Mouse (Mus musculus) kidney, postnatal 0 days (tissue): Measurements from ENCODE around the gene Syf2. TPM values are rescaled to one million over a fixed set of nuclear protein-coding genes. Genes with fewer than 3 reads are reported as not detected.
A peak's percentile ranks its signal among the peaks of the same experiment; 100 is the strongest.

Source experiments
- ATAC-seq: fragments of 200-750 bp; cut with Nextera tagmentation; replicated peaks from 2 replicates; pipeline ENCODE4 v1.8.0; 2017; ENCODE audit warnings: low read depth, moderate number of reproducible peaks, moderate TSS enrichment, moderate library complexity; ENCODE audit not compliant: low FRiP score
- DNase-seq: peaks from one replicate; pipeline ENCODE4 v3.0.0-alpha.2; 2016; ENCODE audit warnings: low spot score
- H3K27ac ChIP-seq: fragments of 300-500 bp; sonication (generic); 2 replicates; pipeline ENCODE4 v1.5.1; 2014; ENCODE audit warnings: mild to moderate bottlenecking
- H3K27me3 ChIP-seq: fragments of 300-500 bp; sonication (generic); 2 replicates; pipeline ENCODE4 v1.6.1; 2014; ENCODE audit warnings: low read length, mixed read lengths; ENCODE audit not compliant: insufficient read depth
- H3K36me3 ChIP-seq: fragments of 300-500 bp; sonication (generic); 2 replicates; pipeline ENCODE4 v1.6.1; 2014; ENCODE audit warnings: low read length, mixed read lengths; ENCODE audit not compliant: insufficient read depth
- H3K4me1 ChIP-seq: fragments of 300-500 bp; sonication (generic); replicated peaks from 2 replicates; pipeline ENCODE4 v1.6.1; 2014; ENCODE audit warnings: antibody characterized with exemption, low read length, mixed read lengths; ENCODE audit not compliant: insufficient read depth
- H3K4me2 ChIP-seq: fragments of 300-500 bp; sonication (generic); 2 replicates; pipeline ENCODE4 v1.6.1; 2014; ENCODE audit warnings: mild to moderate bottlenecking, low read length, moderate library complexity, mixed read lengths
- H3K4me3 ChIP-seq: fragments of 300-500 bp; sonication (generic); replicated peaks from 2 replicates; pipeline ENCODE4 v1.5.1; 2014; ENCODE audit warnings: low read depth, low read length
- H3K9ac ChIP-seq: fragments of 300-500 bp; sonication (generic); 2 replicates; pipeline ENCODE4 v1.6.1; 2014; ENCODE audit warnings: low read depth, low read length
- H3K9me3 ChIP-seq: fragments of 300-500 bp; sonication (generic); replicated peaks from 2 replicates; pipeline ENCODE4 v1.6.1; 2016; ENCODE audit warnings: low read length, inconsistent platforms, mixed read lengths
- CTCF ChIP-seq: IDR thresholded peaks from 2 replicates; pipeline ENCODE4 v1.5.1; 2016; ENCODE audit warnings: antibody characterized with exemption, low read depth, mild to moderate bottlenecking, moderate library complexity
- WGBS: fragments of 180-500 bp; shearing (Covaris S2); extraction: QIAGEN DNeasy Blood & Tissue Kit; methylation state at CpG from one replicate; pipeline ENCODE4 v1.1.7; 2014; 5-methylcytosine and 5-hydroxymethylcytosine counted together
- polyA plus RNA-seq: library from polyadenylated mRNA; unstranded; fragments of >200 nt; fragmentation: Nextera tagmentation; extraction: Ambion mirVana; gene quantifications from 2 replicates; pipeline ENCODE4 v1.2.1, GENCODE M21; 2015

The Syf2 gene
- polyA plus RNA-seq, 1 experiment from 2014 or later = 120 TPM

- no peaks in the 10 kb centered on the region for H3K27me3 ChIP-seq
- no peak overlapping the region for H3K9ac ChIP-seq
- no peaks in the 10 kb centered on the region for H3K9me3 ChIP-seq
- no peak for ATAC-seq
- no peaks in the 10 kb centered on the region for H3K36me3 ChIP-seq
- H3K4me1 ChIP-seq = no peaks in the 10 kb centered on the region
- H3K4me2 ChIP-seq = no peak overlapping the region
- no peak overlapping the region for H3K4me3 ChIP-seq
- no peak for TF ChIP-seq CTCF
- WGBS = 77% methylated on average over 8 of the region's 8 CpGs
- no peak for DNase-seq
- H3K27ac ChIP-seq = no peak overlapping the region
Observed at GRCm38 (mm10) chr4:134978930-134979329, 48.2 kb downstream of the Syf2 start.

GRCm38 (mm10) chr4:134981959-134982431, 51.3 kb downstream of the Syf2 start:
- Histone ChIP-seq H3K4me2 (no peak overlapping the region), H3K9ac (no peak overlapping the region), H3K4me1 (no peaks in the 10 kb centered on the region), H3K9me3 (no peaks in the 10 kb centered on the region), H3K36me3 (no peaks in the 10 kb centered on the region), H3K27ac (no peak overlapping the region), H3K27me3 (no peaks in the 10 kb centered on the region), H3K4me3 (no peak overlapping the region)
- no peak for TF ChIP-seq CTCF
- ATAC-seq (no peak), DNase-seq (no peak)
- 67% methylated on average over 7 of the region's 7 CpGs for WGBS

- no peaks in the 10 kb centered on the region for H3K4me1 ChIP-seq
- WGBS = 60% methylated on average over 5 of the region's 5 CpGs
- no peak overlapping the region for H3K9ac ChIP-seq
- no peak for ATAC-seq
- no peak overlapping the region for H3K4me2 ChIP-seq
- TF ChIP-seq CTCF = no peak
- H3K27ac ChIP-seq = no peak overlapping the region
- DNase-seq = no peak
- H3K36me3 ChIP-seq = no peaks in the 10 kb centered on the region
- no peaks in the 10 kb centered on the region for H3K27me3 ChIP-seq
- H3K4me3 ChIP-seq = no peak overlapping the region
- H3K9me3 ChIP-seq = no peaks in the 10 kb centered on the region
Observed at GRCm38 (mm10) chr4:134983136-134983535, 52.4 kb downstream of the Syf2 start.

GRCm38 (mm10) chr4:134984555-134984954, 53.9 kb downstream of the Syf2 start:
- Histone ChIP-seq H3K9me3 (no peaks in the 10 kb centered on the region), H3K36me3 (no peaks in the 10 kb centered on the region), H3K4me2 (no peak overlapping the region), H3K27me3 (no peaks in the 10 kb centered on the region), H3K4me3 (no peak overlapping the region), H3K9ac (no peak overlapping the region), H3K27ac (no peak overlapping the region), H3K4me1 (no peaks in the 10 kb centered on the region)
- DNase-seq (no peak), ATAC-seq (no peak)
- peak; percentile 42 for TF ChIP-seq CTCF
- 70% methylated on average over 3 of the region's 3 CpGs for WGBS

- H3K9me3 ChIP-seq = no peaks in the 10 kb centered on the region
- H3K4me1 ChIP-seq = no peaks in the 10 kb centered on the region
- H3K4me2 ChIP-seq = no peak overlapping the region
- DNase-seq (no peak), ATAC-seq (no peak)
- no peak overlapping the region for H3K4me3 ChIP-seq
- no peak overlapping the region for H3K27ac ChIP-seq
- no peak for TF ChIP-seq CTCF
- H3K27me3 ChIP-seq = no peaks in the 10 kb centered on the region
- no peaks in the 10 kb centered on the region for H3K36me3 ChIP-seq
- 68% methylated on average over 11 of the region's 11 CpGs for WGBS
- no peak overlapping the region for H3K9ac ChIP-seq
Observed at GRCm38 (mm10) chr4:134985626-134986335, 55.1 kb downstream of the Syf2 start.

- WGBS = 55% methylated on average over 4 of the region's 4 CpGs
- no peak overlapping the region for H3K27ac ChIP-seq
- no peak for TF ChIP-seq CTCF
Observed at GRCm38 (mm10) chr4:134986336-134986635, 55.6 kb downstream of the Syf2 start.

GRCm38 (mm10) chr4:134986963-134987362, 56.3 kb downstream of the Syf2 start:
- Histone ChIP-seq H3K36me3 (no peaks in the 10 kb centered on the region), H3K9ac (no peak overlapping the region), H3K9me3 (no peaks in the 10 kb centered on the region), H3K27ac (no peak overlapping the region), H3K4me1 (no peaks in the 10 kb centered on the region), H3K4me3 (no peak overlapping the region), H3K27me3 (no peaks in the 10 kb centered on the region), H3K4me2 (no peak overlapping the region)
- ATAC-seq (no peak), DNase-seq (no peak)
- WGBS = 75% methylated on average over 3 of the region's 3 CpGs
- no peak for TF ChIP-seq CTCF

More at GRCm38 (mm10) chr4:134986336-134986635, 55.6 kb downstream of the Syf2 start:
- no peak overlapping the region for H3K4me2 ChIP-seq
- DNase-seq = no peak
- ATAC-seq = no peak
- H3K36me3 ChIP-seq = no peaks in the 10 kb centered on the region
- no peak overlapping the region for H3K4me3 ChIP-seq
- no peaks in the 10 kb centered on the region for H3K27me3 ChIP-seq
- no peak overlapping the region for H3K9ac ChIP-seq
- no peaks in the 10 kb centered on the region for H3K4me1 ChIP-seq
- no peaks in the 10 kb centered on the region for H3K9me3 ChIP-seq

Other genes with a start within 250 kb of the Syf2 start
- gene Man1c1, start 226.6 kb upstream of the Syf2 start, polyA plus RNA-seq = 3.2 and 3.4 TPM in 2 replicates
- gene Ldlrap1, start 162.9 kb upstream of the Syf2 start, polyA plus RNA-seq = 21.2 and 21.3 TPM in 2 replicates
- gene Maco1, start 77.6 kb upstream of the Syf2 start, polyA plus RNA-seq = 31.2 and 32.4 TPM in 2 replicates
- gene Rhd, start 66.4 kb upstream of the Syf2 start, polyA plus RNA-seq = 0.32 and 0.40 TPM in 2 replicates
- 169 and 188 TPM in 2 replicates for gene Tmem50a, start 15.9 kb upstream of the Syf2 start, polyA plus RNA-seq
- 375 and 409 TPM in 2 replicates for gene Rsrp1, start 7.3 kb upstream of the Syf2 start, polyA plus RNA-seq
- gene Runx3, start 189.8 kb downstream of the Syf2 start, polyA plus RNA-seq = 0.05 TPM in 1 of 2 replicates, not detected in the other